Mouse (Mus musculus) left cerebral cortex, adult 6 months (tissue): ENCODE data around the gene Pthlh. TPM values are rescaled to one million over a fixed set of nuclear protein-coding genes. Genes with fewer than 3 reads are reported as not detected.

ENCODE experiments used
- long read RNA-seq, 2 experiments: library from polyadenylated mRNA; unstranded; transcript quantifications; one replicate each; pipeline ENCODE4 v2.0.0; 2019 to 2020
- polyA plus RNA-seq: library from polyadenylated mRNA; unstranded; fragments of <200 nt; fragmentation: Nextera tagmentation; gene quantifications from 2 replicates; pipeline ENCODE4 v1.2.3, GENCODE M21; 2021

Pthlh gene
- polyA plus RNA-seq, result 6.3 and 6.9 TPM in 2 replicates
- long read RNA-seq, experiment 1, transcript Pthlh-201 (4 exons, 1,603 nt), result major isoform, 8 of 8 reads
- long read RNA-seq, experiment 1, partial matches to known transcripts, result 0 of 8 reads
- long read RNA-seq, experiment 1, other reads (novel, unspliced or antisense), result 0 of 8 reads
- long read RNA-seq, experiment 2, transcript Pthlh-201 (4 exons, 1,603 nt), result major isoform, 6 of 9 reads
- long read RNA-seq, experiment 2, partial matches to known transcripts, result 3 of 9 reads
- long read RNA-seq, experiment 2, other reads (novel, unspliced or antisense), result 0 of 9 reads

DNA sequence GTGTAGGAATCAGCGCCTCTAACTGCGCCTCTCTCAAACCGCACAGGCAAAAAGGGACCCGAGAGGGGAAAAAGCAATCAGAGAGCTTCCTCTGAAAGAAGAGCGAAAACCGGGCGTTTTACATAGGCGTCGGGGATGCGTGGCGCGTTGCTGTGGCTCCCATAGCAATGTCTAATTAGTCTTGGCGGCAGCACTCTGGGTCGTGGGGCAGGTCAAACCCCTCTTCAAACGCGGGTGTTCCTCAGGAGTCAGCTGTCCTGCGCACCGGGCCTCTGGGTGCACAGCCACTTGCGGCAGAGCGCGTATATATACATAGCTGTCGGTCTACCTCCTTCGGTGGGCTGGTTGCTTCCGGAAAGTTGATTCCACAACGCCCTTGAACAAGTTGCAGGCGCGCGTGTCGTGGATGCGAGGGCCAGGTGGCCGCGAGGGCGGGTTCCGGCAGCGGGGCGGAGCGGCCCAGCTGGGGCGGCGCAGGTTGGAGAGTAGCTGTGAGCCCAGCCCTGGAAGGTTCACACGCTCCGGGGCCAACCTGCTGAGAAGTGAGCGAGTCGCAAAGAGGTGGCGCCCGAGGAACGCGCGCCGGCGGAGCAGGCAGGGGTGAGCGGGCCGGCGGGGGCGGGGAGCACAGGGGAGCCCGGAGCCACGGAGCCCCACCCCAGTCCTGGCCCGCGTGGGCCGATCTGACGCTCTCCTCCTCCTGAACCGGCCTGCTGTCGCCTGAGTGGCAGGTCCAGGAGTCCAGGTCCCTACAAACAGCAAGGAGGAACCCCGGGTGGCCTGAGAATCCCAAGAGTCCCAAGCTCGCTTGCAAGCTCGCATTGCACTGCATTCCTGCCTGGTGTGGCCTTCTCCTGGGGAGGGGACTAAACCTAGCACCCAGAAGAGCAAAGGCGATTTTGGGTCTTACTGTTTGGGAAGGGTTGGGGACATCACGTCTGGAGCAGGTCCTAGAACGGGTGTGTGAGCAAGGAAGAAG, at the start of gene Pthlh:
Pthlh (minus strand) TSS at position 597 of the 979 bp plus-strand sequence.

Other genes starting within 250 kb of the Pthlh start
- gene Rep15, start 231.6 kb downstream of the Pthlh start, polyA plus RNA-seq, result 0.69 and 0.86 TPM in 2 replicates
- 120 and 136 TPM in 2 replicates for gene Mrps35, start 221.4 kb downstream of the Pthlh start, polyA plus RNA-seq
- 0.84 and 1.3 TPM in 2 replicates for gene Mansc4, start 177.2 kb downstream of the Pthlh start, polyA plus RNA-seq
- gene Klhl42, start 172.8 kb downstream of the Pthlh start, polyA plus RNA-seq, result 6.7 and 6.8 TPM in 2 replicates
- gene Ccdc91, start 211.6 kb upstream of the Pthlh start, polyA plus RNA-seq, result 26.8 and 29.9 TPM in 2 replicates